In the genomic region with DNA sequence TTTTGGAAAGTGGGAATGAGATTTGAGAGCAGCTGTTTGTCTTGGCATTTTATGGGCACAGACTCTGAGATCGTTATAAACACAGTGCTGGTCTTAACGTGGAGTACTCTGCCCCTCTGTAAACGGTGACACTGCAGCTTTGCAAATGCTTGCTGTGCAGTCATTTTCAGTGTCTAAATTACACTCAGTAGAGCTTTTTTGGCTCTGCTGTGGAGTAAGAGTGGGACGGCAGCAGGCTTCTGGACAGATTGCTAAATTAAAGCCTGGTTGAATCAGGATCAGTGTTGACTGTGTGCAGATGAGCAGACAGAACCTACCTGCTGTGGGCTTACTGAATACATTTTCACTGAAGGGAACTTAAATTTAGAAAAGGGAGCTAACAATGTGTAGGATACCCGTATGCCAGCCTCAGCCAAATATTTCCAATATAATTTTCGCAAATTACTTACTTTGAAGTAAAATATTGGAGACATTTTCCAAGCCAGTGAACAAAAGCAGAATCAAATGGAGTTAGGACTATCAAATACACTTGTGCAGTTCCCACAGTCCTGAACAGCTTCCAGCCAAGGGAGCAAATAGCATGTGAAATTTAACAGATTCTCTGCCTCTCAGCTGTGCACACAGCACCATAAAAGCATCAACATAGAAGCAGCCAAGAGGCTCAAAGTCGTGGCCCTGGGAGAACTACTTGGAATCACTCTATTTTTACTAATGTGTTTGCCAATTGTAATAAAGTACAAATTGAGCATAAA, we compare ENCODE assay signal across 14 mouse cellular contexts.
DNase-seq lines count a peak whose midpoint lies in the region; ATAC-seq and TF ChIP-seq lines count a peak whose summit lies in the region.
"Had no signal": no experiment of that assay in that cellular context is flagged by ENCODE, and none has a peak within 500 bp of the region (broad histone marks: within the 10 kb centered on the region; RNA-seq: fewer than 3 reads in every experiment).

No protein-coding gene starts in this region.

- peaks cover 7% of the 10 kb centered on the region; the same call in 1 of the 2 replicates for H3K4me1 ChIP-seq in midbrain, postnatal 0 days (ENCODE audit: insufficient read depth, low read length)
- H3K4me1 ChIP-seq in midbrain, embryonic 10.5 days: no peaks in the 10 kb centered on the region
- H3K4me1 ChIP-seq: forebrain, embryonic 10.5 days had no signal

- peak overlapping the region; percentile 27 for H3K27ac ChIP-seq in midbrain, postnatal 0 days (ENCODE audit: low read depth, low read length)
- H3K27ac ChIP-seq in midbrain, embryonic 10.5 days (replicated peaks): no peak overlapping the region
- H3K27ac ChIP-seq: forebrain, embryonic 10.5 days had no signal

- no peak overlapping the region for H3K9ac ChIP-seq in midbrain, postnatal 0 days (replicated peaks; ENCODE audit: low read length, poor library complexity, severe bottlenecking)
- H3K9ac ChIP-seq: lung, embryonic 14.5 days had no signal

- intact Hi-C loops in left cerebral cortex, postnatal 25 days (cut with DNase I): loop anchor here (5.0 kb wide), 1 partner anchor 66 kb away; no protein-coding TSS in a partner anchor

- no peaks in the 10 kb centered on the region for H3K27me3 ChIP-seq in midbrain, postnatal 0 days (ENCODE audit: insufficient read depth, low read length)
- H3K27me3 ChIP-seq in midbrain, embryonic 10.5 days (ENCODE audit: low read depth, poor library complexity, severe bottlenecking): no peaks in the 10 kb centered on the region

- no peaks in the 10 kb centered on the region for H3K36me3 ChIP-seq in midbrain, postnatal 0 days (ENCODE audit: insufficient read depth, low read length)
- H3K36me3 ChIP-seq in midbrain, embryonic 10.5 days: no peaks in the 10 kb centered on the region
- H3K36me3 ChIP-seq: forebrain, embryonic 10.5 days had no signal

- no peak for ATAC-seq in midbrain, postnatal 0 days (ENCODE audit: low FRiP score)
- ATAC-seq: midbrain, embryonic 16.5 days had no signal

- H3K9me3 ChIP-seq in midbrain, postnatal 0 days (ENCODE audit: low read length): no peaks in the 10 kb centered on the region
- H3K9me3 ChIP-seq in midbrain, embryonic 10.5 days (replicated peaks): no peaks in the 10 kb centered on the region
- H3K9me3 ChIP-seq: forebrain, embryonic 10.5 days had no signal

- H3K4me2 ChIP-seq in midbrain, postnatal 0 days (ENCODE audit: low read depth, low read length, poor library complexity, severe bottlenecking): no peak overlapping the region
- H3K4me2 ChIP-seq: heart, embryonic 11.5 days; lung, embryonic 14.5 days had no signal

- WGBS in midbrain, postnatal 0 days: 61% methylated on average over 7 of the region's 7 CpGs
- 86% methylated on average over 7 of the region's 7 CpGs for WGBS in midbrain, embryonic 10.5 days

- H3K4me3 ChIP-seq in midbrain, postnatal 0 days (ENCODE audit: low read depth, low read length): no peak overlapping the region
- no peak overlapping the region for H3K4me3 ChIP-seq in midbrain, embryonic 10.5 days
- H3K4me3 ChIP-seq: forebrain, embryonic 10.5 days had no signal

- peak; percentile 4 to 13 for DNase-seq in cerebellum, postnatal 14 days
- no peak for DNase-seq in cerebellum, adult 9-11 months
- peak; percentile 47 for DNase-seq in midbrain, postnatal 0 days (ENCODE audit: low spot score)
- DNase-seq in midbrain, embryonic 10.5 days (ENCODE audit: low spot score): no peak
- DNase-seq in left cerebral cortex, postnatal 25 days (ENCODE audit: low spot score in 2 of 2): peak; percentile 58 to 90
- DNase-seq in urinary bladder, adult 18-20 months (ENCODE audit: low spot score in 2 of 2): no peak
- DNase-seq in ovary, postnatal 36 days (ENCODE audit: low spot score): no peak
- no peak for DNase-seq in lung, adult 18-20 months
- DNase-seq: kidney, adult 2 months; lung, embryonic 14.5 days; thymus, postnatal 4 days had no signal

- TF ChIP-seq CTCF in midbrain, postnatal 0 days (IDR thresholded peaks at IDR 0.05): no peak

Comparison
In these comparisons a context has a peak if more than half of its experiments do, and no peak if none do; other contexts are left out.
1. DNase-seq: peak in cerebellum, postnatal 14 days (2 of 2), midbrain, postnatal 0 days (single experiment) and left cerebral cortex, postnatal 25 days (2 of 2); none in cerebellum, adult 9-11 months (single experiment), midbrain, embryonic 10.5 days (single experiment), urinary bladder, adult 18-20 months (0 of 2), ovary, postnatal 36 days (single experiment) and lung, adult 18-20 months (0 of 2).